Mouse (Mus musculus) right cerebral cortex, adult 2 months (tissue): ENCODE results near the gene Vamp1.
"Not testable (repeated sequence)": the region's sequence is repeated elsewhere in the genome, so short reads cannot be mapped to it uniquely, and the experiment has no call there.

Experiments
- DNase-seq, 2 experiments: peaks; one replicate each; pipeline ENCODE4 v3.0.0; 2021 to 2022; ENCODE audit warnings: low spot score in 2 of 2

The Vamp1 gene

GRCm38 (mm10) chr6:125241566-125241965 lies 26.2 kb downstream of the Vamp1 start:
- no peak for DNase-seq

- DNase-seq: no peak
Measured at GRCm38 (mm10) chr6:125244551-125244950, 29.2 kb downstream of the Vamp1 start.

- no peak for DNase-seq
Measured at GRCm38 (mm10) chr6:125252285-125252684, 36.9 kb downstream of the Vamp1 start.

GRCm38 (mm10) chr6:125252711-125253110 lies 37.4 kb downstream of the Vamp1 start:
- DNase-seq: no peak

GRCm38 (mm10) chr6:125253863-125254715 lies 38.7 kb downstream of the Vamp1 start:
- no peak for DNase-seq

- no peak for DNase-seq
Measured at GRCm38 (mm10) chr6:125255516-125256044, 40.2 kb downstream of the Vamp1 start.

- DNase-seq: no peak
Measured at GRCm38 (mm10) chr6:125256222-125256966, 41.0 kb downstream of the Vamp1 start.

- no peak for DNase-seq
Measured at GRCm38 (mm10) chr6:125260006-125260555, 44.7 kb downstream of the Vamp1 start.

- DNase-seq: no peak
Measured at GRCm38 (mm10) chr6:125264219-125264618, 48.9 kb downstream of the Vamp1 start.

GRCm38 (mm10) chr6:125265239-125265638 lies 49.9 kb downstream of the Vamp1 start:
- peak; percentile 51 to 64 for DNase-seq

- DNase-seq: no peak
Measured at GRCm38 (mm10) chr6:125266091-125266490, 50.7 kb downstream of the Vamp1 start.

GRCm38 (mm10) chr6:125266600-125266999 lies 51.2 kb downstream of the Vamp1 start:
- not testable (repeated sequence) for DNase-seq

- DNase-seq: no peak
Measured at GRCm38 (mm10) chr6:125267469-125267868, 52.1 kb downstream of the Vamp1 start.

- no peak for DNase-seq
Measured at GRCm38 (mm10) chr6:125268799-125269198, 53.4 kb downstream of the Vamp1 start.

GRCm38 (mm10) chr6:125271455-125272227 lies 56.3 kb downstream of the Vamp1 start:
- peak; percentile 96 to 97 for DNase-seq

- DNase-seq: no peak
Measured at GRCm38 (mm10) chr6:125272228-125272785, 57.0 kb downstream of the Vamp1 start.

GRCm38 (mm10) chr6:125274841-125275563 lies 59.7 kb downstream of the Vamp1 start:
- peak in 1 of 2 experiments; percentile 29 for DNase-seq

- no peak for DNase-seq
Measured at GRCm38 (mm10) chr6:125279729-125280128, 64.4 kb downstream of the Vamp1 start.

GRCm38 (mm10) chr6:125282721-125283120 lies 67.4 kb downstream of the Vamp1 start:
- DNase-seq: not testable (repeated sequence)

GRCm38 (mm10) chr6:125284250-125284649 lies 68.9 kb downstream of the Vamp1 start:
- DNase-seq: no peak
